Mouse (Mus musculus): ENCODE data around the gene Ngrn. TPM values are rescaled to one million over a fixed set of nuclear protein-coding genes. Genes with fewer than 3 reads are reported as not detected.

The Ngrn gene
- polyA plus RNA-seq (2017; shearing (Covaris generic)), result 23.7 TPM

GRCm38 (mm10) chr7:80260625-80261371, at the start of gene Ngrn:
Gene Ngrn, plus strand, starts transcription at chr7:80261215.

GRCm38 (mm10) chr7:80232489-80233029, 28.5 kb upstream of the Ngrn start, which contains the start of the genes Cib1 and Gdpgp1:
Gene Cib1, minus strand, starts transcription at chr7:80232813.
Gene Gdpgp1, plus strand, starts transcription at chr7:80232865.

GRCm38 (mm10) chr7:80246148-80246721, 14.8 kb upstream of the Ngrn start, which contains the start of gene Ttll13:
Gene Ttll13, plus strand, starts transcription at chr7:80246376.

GRCm38 (mm10) chr7:80268897-80269750, 8.1 kb downstream of the Ngrn start, which contains the start of gene Vps33b:
Gene Vps33b, plus strand, starts transcription at chr7:80269649.

GRCm38 (mm10) chr7:80294062-80294763, 33.2 kb downstream of the Ngrn start, which contains the start of gene Prc1:
Gene Prc1, plus strand, starts transcription at chr7:80294450.

Other genes with a start within 250 kb of the Ngrn start
- 11.4 TPM for gene Zfp710, start 236.4 kb upstream of the Ngrn start, polyA plus RNA-seq (2017; shearing (Covaris generic))
- 31.9 TPM for gene Idh2, start 145.8 kb upstream of the Ngrn start, polyA plus RNA-seq (2017; shearing (Covaris generic))
- 3.8 TPM for gene Sema4b, start 74.4 kb upstream of the Ngrn start, polyA plus RNA-seq (2017; shearing (Covaris generic))
- 64.2 TPM for gene Cib1, start 28.4 kb upstream of the Ngrn start, polyA plus RNA-seq (2017; shearing (Covaris generic))
- 3.6 TPM for gene Gdpgp1, start 28.4 kb upstream of the Ngrn start, polyA plus RNA-seq (2017; shearing (Covaris generic))
- 0.95 TPM for gene Ttll13, start 14.8 kb upstream of the Ngrn start, polyA plus RNA-seq (2017; shearing (Covaris generic))
- 37.8 TPM for gene Vps33b, start 8.4 kb downstream of the Ngrn start, polyA plus RNA-seq (2017; shearing (Covaris generic))
- gene Prc1, start 33.2 kb downstream of the Ngrn start, polyA plus RNA-seq (2017; shearing (Covaris generic)), result 9.6 TPM
- 36.5 TPM for gene Rccd1, start 63.2 kb downstream of the Ngrn start, polyA plus RNA-seq (2017; shearing (Covaris generic))
- gene Unc45a, start 79.8 kb downstream of the Ngrn start, polyA plus RNA-seq (2017; shearing (Covaris generic)), result 177 TPM
- gene Hddc3, start 81.9 kb downstream of the Ngrn start, polyA plus RNA-seq (2017; shearing (Covaris generic)), result 1.6 TPM
- gene Man2a2, start 110.2 kb downstream of the Ngrn start, polyA plus RNA-seq (2017; shearing (Covaris generic)), result 86.1 TPM
- 5.0 TPM for gene Fes, start 126.7 kb downstream of the Ngrn start, polyA plus RNA-seq (2017; shearing (Covaris generic))
- gene Furin, start 144.2 kb downstream of the Ngrn start, polyA plus RNA-seq (2017; shearing (Covaris generic)), result 265 TPM

All from effector memory CD4-positive, alpha-beta T cell, adult 7 months (primary cell).